Mouse (Mus musculus) small intestine, adult 2 months (tissue): Measurements from ENCODE around the gene Cyp2d34.

Experiments
- CTCF ChIP-seq: fragments of 200-500 bp; IDR thresholded peaks from 2 replicates; pipeline ENCODE4 v1.5.1; 2012; ENCODE audit warnings: low read depth, mild to moderate bottlenecking, control low read depth, inconsistent platforms, low read length, moderate library complexity, mixed read lengths; ENCODE audit not compliant: insufficient replicate concordance, insufficient read length; ENCODE audit errors: extremely low read depth
- POLR2A ChIP-seq: fragments of 200-500 bp; IDR thresholded peaks from 2 replicates; pipeline ENCODE4 v1.6.1; 2012; ENCODE audit warnings: low read depth, mild to moderate bottlenecking, control low read depth, inconsistent platforms, low read length, moderate library complexity

GRCm38 (mm10) chr15:82637130-82638075 is 16.7 kb upstream of the Cyp2d34 start:
- no peak for TF ChIP-seq CTCF
- no peak for TF ChIP-seq POLR2A
